Mouse (Mus musculus) lung, postnatal 10 days (tissue): ENCODE data around the gene 9930104L06Rik.
A peak's percentile ranks its signal among the peaks of the same experiment; 100 is the strongest.
"Not testable (repeated sequence)": the region's sequence is repeated elsewhere in the genome, so short reads cannot be mapped to it uniquely, and the experiment has no call there.

Source experiments
- DNase-seq: peaks from one replicate; pipeline ENCODE4 v3.0.0; 2021

9930104L06Rik gene

GRCm38 (mm10) chr4:124936613-124937471 lies at the start of gene 9930104L06Rik:
9930104L06Rik (plus strand) TSS chr4:124937048.
- DNase-seq = peak; percentile 97

GRCm38 (mm10) chr4:124888702-124889101 lies 48.1 kb upstream of the 9930104L06Rik start:
- no peak for DNase-seq

GRCm38 (mm10) chr4:124889935-124890334 lies 46.9 kb upstream of the 9930104L06Rik start:
- DNase-seq = no peak

- DNase-seq = no peak
Measured at GRCm38 (mm10) chr4:124890831-124891230, 46.0 kb upstream of the 9930104L06Rik start.

GRCm38 (mm10) chr4:124893769-124894168 lies 43.1 kb upstream of the 9930104L06Rik start:
- DNase-seq = no peak

- no peak for DNase-seq
Measured at GRCm38 (mm10) chr4:124894508-124895428, 42.1 kb upstream of the 9930104L06Rik start.

GRCm38 (mm10) chr4:124898428-124898827 lies 38.4 kb upstream of the 9930104L06Rik start:
- no peak for DNase-seq

- no peak for DNase-seq
Measured at GRCm38 (mm10) chr4:124899906-124900305, 36.9 kb upstream of the 9930104L06Rik start.

GRCm38 (mm10) chr4:124905417-124905816 lies 31.4 kb upstream of the 9930104L06Rik start:
- no peak for DNase-seq

- DNase-seq = no peak
Measured at GRCm38 (mm10) chr4:124905971-124906822, 30.7 kb upstream of the 9930104L06Rik start.

- no peak for DNase-seq
Measured at GRCm38 (mm10) chr4:124928102-124928501, 8.7 kb upstream of the 9930104L06Rik start.

GRCm38 (mm10) chr4:124939211-124939610 lies 2.4 kb downstream of the 9930104L06Rik start, which contains the start of gene Cdca8:
Cdca8 (minus strand) TSS chr4:124939311.
- not testable (repeated sequence) for DNase-seq

- peak; percentile 84 for DNase-seq
Measured at GRCm38 (mm10) chr4:124943022-124943421, 6.2 kb downstream of the 9930104L06Rik start.

GRCm38 (mm10) chr4:124943781-124944180 lies 6.9 kb downstream of the 9930104L06Rik start:
- DNase-seq = no peak

- peak; percentile 25 for DNase-seq
Measured at GRCm38 (mm10) chr4:124944961-124945360, 8.1 kb downstream of the 9930104L06Rik start.

GRCm38 (mm10) chr4:124949488-124949887 lies 12.6 kb downstream of the 9930104L06Rik start:
- DNase-seq = no peak

GRCm38 (mm10) chr4:124950181-124951035 lies 13.6 kb downstream of the 9930104L06Rik start:
- peak; percentile 52 for DNase-seq

- DNase-seq = peak; percentile 53
Measured at GRCm38 (mm10) chr4:124951036-124951433, 14.2 kb downstream of the 9930104L06Rik start.

- DNase-seq = peak; percentile 79
Measured at GRCm38 (mm10) chr4:124953546-124953945, 16.7 kb downstream of the 9930104L06Rik start.

GRCm38 (mm10) chr4:124957284-124957683 lies 20.4 kb downstream of the 9930104L06Rik start:
- DNase-seq = no peak

- DNase-seq = peak; percentile 71
Measured at GRCm38 (mm10) chr4:124959062-124959461, 22.2 kb downstream of the 9930104L06Rik start.
